Mouse (Mus musculus): Measurements from ENCODE around the gene Psmd4. TPM values are rescaled to one million over a fixed set of nuclear protein-coding genes. Genes with fewer than 3 reads are reported as not detected.
"Not testable (repeated sequence)": the region's sequence is repeated elsewhere in the genome, so short reads cannot be mapped to it uniquely, and the experiment has no call there.

Gene Psmd4
- total RNA-seq, 2 experiments from 2014 or later: 164 to 237 TPM

GRCm38 (mm10) chr3:95047914-95048313, 5.5 kb upstream of the Psmd4 start:
- no peak for DNase-seq

GRCm38 (mm10) chr3:95046462-95047057, 4.1 kb upstream of the Psmd4 start:
- intact Hi-C loops (cut with DNase I): no loop called here
- DNase-seq: no peak

More at GRCm38 (mm10) chr3:95047914-95048313, 5.5 kb upstream of the Psmd4 start:
- intact Hi-C loops (cut with DNase I): no loop called here
- no peak overlapping the region for H3K27ac ChIP-seq
- TF ChIP-seq CTCF (IDR thresholded peaks at IDR 0.05): no peak
- H3K4me3 ChIP-seq: no peak overlapping the region

GRCm38 (mm10) chr3:95043251-95043650, 837 bp upstream of the Psmd4 start:
- Histone ChIP-seq H3K4me3 (no peak overlapping the region), H3K27ac (peak overlapping the region; percentile 92)
- no peak for DNase-seq
- TF ChIP-seq CTCF (IDR thresholded peaks at IDR 0.05): no peak
- intact Hi-C loops (cut with DNase I): no loop called here

More at GRCm38 (mm10) chr3:95046462-95047057, 4.1 kb upstream of the Psmd4 start:
- Histone ChIP-seq H3K4me3 (no peak overlapping the region), H3K27ac (no peak overlapping the region)
- no peak for TF ChIP-seq CTCF (IDR thresholded peaks at IDR 0.05)

GRCm38 (mm10) chr3:95042838-95043229, 420 bp upstream of the Psmd4 start:
- intact Hi-C loops (cut with DNase I): no loop called here
- Histone ChIP-seq H3K4me3 (peak overlapping the region; percentile 98), H3K27ac (peak overlapping the region; percentile 92)
- no peak for TF ChIP-seq CTCF (IDR thresholded peaks at IDR 0.05)
- DNase-seq: no peak

GRCm38 (mm10) chr3:95041625-95042024, 789 bp downstream of the Psmd4 start:
- peak overlapping the region; percentile 98 for H3K4me3 ChIP-seq
- no peak for DNase-seq
- intact Hi-C loops (cut with DNase I): no loop called here
- no peak for TF ChIP-seq CTCF (IDR thresholded peaks at IDR 0.05)
- peak overlapping the region; percentile 92 for H3K27ac ChIP-seq

GRCm38 (mm10) chr3:95029953-95030352, 12.5 kb downstream of the Psmd4 start:
- Histone ChIP-seq H3K27ac (no peak overlapping the region), H3K4me3 (no peak overlapping the region)
- no peak for DNase-seq
- no peak for TF ChIP-seq CTCF (IDR thresholded peaks at IDR 0.05)
- intact Hi-C loops (cut with DNase I): no loop called here

- intact Hi-C loops (cut with DNase I); H3K27ac ChIP-seq; DNase-seq; H3K4me3 ChIP-seq: not testable (repeated sequence)
- peak; percentile 47 for TF ChIP-seq CTCF (IDR thresholded peaks at IDR 0.05)
Observed at GRCm38 (mm10) chr3:95029291-95029827, 13.1 kb downstream of the Psmd4 start.

GRCm38 (mm10) chr3:95028603-95029002, 13.8 kb downstream of the Psmd4 start:
- TF ChIP-seq CTCF (IDR thresholded peaks at IDR 0.05): no peak
- H3K4me3 ChIP-seq: no peak overlapping the region
- intact Hi-C loops (cut with DNase I): no loop called here
- H3K27ac ChIP-seq: no peak overlapping the region
- no peak for DNase-seq

GRCm38 (mm10) chr3:95027701-95028100, 14.7 kb downstream of the Psmd4 start:
- intact Hi-C loops (cut with DNase I): no loop called here
- no peak for TF ChIP-seq CTCF (IDR thresholded peaks at IDR 0.05)
- H3K27ac ChIP-seq: no peak overlapping the region

GRCm38 (mm10) chr3:95027057-95027645, 15.3 kb downstream of the Psmd4 start:
- Histone ChIP-seq H3K27ac (no peak overlapping the region), H3K4me3 (no peak overlapping the region)
- no peak for DNase-seq
- no peak for TF ChIP-seq CTCF (IDR thresholded peaks at IDR 0.05)
- intact Hi-C loops (cut with DNase I): no loop called here

More at GRCm38 (mm10) chr3:95027701-95028100, 14.7 kb downstream of the Psmd4 start:
- no peak overlapping the region for H3K4me3 ChIP-seq
- DNase-seq: no peak

GRCm38 (mm10) chr3:95025202-95025601, 17.2 kb downstream of the Psmd4 start:
- intact Hi-C loops (cut with DNase I): no loop called here
- no peak for TF ChIP-seq CTCF (IDR thresholded peaks at IDR 0.05)
- no peak overlapping the region for H3K27ac ChIP-seq
- DNase-seq: no peak
- no peak overlapping the region for H3K4me3 ChIP-seq

GRCm38 (mm10) chr3:95024551-95024950, 17.9 kb downstream of the Psmd4 start:
- peak; percentile 47 for DNase-seq
- intact Hi-C loops (cut with DNase I): no loop called here
- Histone ChIP-seq H3K27ac (peak overlapping the region; percentile 2; the same call in 1 of the 2 replicates), H3K4me3 (no peak overlapping the region; the same call in 1 of the 2 replicates)
- TF ChIP-seq CTCF (IDR thresholded peaks at IDR 0.05): no peak

- intact Hi-C loops (cut with DNase I); H3K4me3 ChIP-seq; H3K27ac ChIP-seq; DNase-seq: not testable (repeated sequence)
Observed at GRCm38 (mm10) chr3:95020956-95021355, 21.5 kb downstream of the Psmd4 start.
